In the genomic region with DNA sequence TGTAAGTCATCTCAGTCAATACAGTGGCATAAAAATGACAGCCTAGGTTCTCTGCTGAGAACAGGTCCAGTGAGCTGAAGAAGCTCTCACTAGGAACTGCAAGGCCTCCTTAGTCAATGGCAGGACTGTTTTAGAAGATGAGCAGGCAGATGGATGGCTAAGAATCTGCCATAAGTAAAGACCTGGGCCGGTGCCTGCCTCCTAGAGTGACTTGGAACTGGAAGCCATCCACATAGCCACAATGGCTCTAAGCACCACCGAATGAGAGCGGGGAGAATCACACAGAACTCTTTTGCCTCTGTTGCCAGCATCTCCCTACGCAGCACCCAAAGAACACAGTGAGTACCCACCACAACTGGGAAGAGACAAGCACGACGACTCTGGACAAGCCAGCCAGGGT, we compare ENCODE assay signal across 7 mouse cellular contexts.
"Had no signal": no experiment of that assay in that cellular context is flagged by ENCODE, and none has a peak within 500 bp of the region (broad histone marks: within the 10 kb centered on the region; RNA-seq: fewer than 3 reads in every experiment).

No protein-coding gene starts in this region.

- DNase-seq: kidney, adult 2 months; kidney, postnatal 25 days; liver; liver, embryonic 13.5 days; liver, postnatal 0 days; lung, postnatal 14 days; thymus, postnatal 4 days had no signal
